Mouse (Mus musculus) heart, postnatal 25 days (tissue): ENCODE measurements at regions not wholly inside any gene's neighbourhood (a gene's known extent, or its start where the extent isn't known, plus 50 kb on each side); places are given as distances from the start of the nearest gene placed in this dataset.
"Not testable (repeated sequence)": the region's sequence is repeated elsewhere in the genome, so short reads cannot be mapped to it uniquely, and the experiment has no call there.

Experiments used
- DNase-seq: peaks from one replicate; pipeline ENCODE4 v3.0.0; 2022; ENCODE audit warnings: low spot score
- intact Hi-C: fragments of 180-260 bp; cut with DNase I; formaldehyde crosslinking; loops from one replicate; pipeline ENCODE4 v1.15.1; 2025

DNA sequence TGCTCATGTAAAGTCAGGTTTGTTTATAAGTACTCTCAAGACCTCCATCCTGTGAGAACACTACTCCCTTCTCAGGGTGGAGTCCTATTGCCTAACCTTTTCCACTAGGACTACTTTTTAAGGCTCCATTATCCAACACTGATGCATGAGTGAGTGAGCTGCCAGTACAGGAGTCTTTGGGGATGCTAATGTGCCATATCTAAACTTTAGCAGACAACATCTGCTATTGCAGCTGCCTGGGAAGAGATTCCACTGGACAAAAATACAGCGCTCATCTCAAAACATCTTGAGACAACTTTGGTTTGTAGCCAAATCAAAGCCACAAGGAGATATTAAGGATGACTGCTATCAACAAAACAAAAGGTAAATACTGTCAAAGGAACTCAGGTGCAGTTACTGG, 52.3 kb upstream of the Gm10985 start:
- no peak for DNase-seq
- intact Hi-C loops, result no loop called here

DNA sequence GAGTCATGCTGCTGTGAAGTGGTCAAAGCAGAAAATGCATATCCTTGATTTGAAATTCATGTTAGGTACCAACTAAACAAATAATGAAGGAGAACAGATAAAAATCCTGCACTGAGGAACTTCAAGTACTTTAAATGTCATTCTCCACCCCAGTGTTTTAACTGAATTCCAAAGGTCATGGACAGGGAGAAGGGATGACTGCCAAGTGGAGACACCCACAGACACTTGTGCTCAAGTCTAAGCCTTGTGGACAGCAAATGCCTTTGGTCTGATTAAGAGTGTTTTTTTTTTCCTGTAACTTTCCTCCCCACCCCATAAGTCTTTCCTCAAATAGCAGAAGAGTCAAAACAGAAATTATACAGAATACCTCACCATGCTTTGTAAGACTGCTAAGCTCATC, 55.2 kb upstream of the Gm10985 start:
- DNase-seq, result no peak
- intact Hi-C loops, result no loop called here

DNA sequence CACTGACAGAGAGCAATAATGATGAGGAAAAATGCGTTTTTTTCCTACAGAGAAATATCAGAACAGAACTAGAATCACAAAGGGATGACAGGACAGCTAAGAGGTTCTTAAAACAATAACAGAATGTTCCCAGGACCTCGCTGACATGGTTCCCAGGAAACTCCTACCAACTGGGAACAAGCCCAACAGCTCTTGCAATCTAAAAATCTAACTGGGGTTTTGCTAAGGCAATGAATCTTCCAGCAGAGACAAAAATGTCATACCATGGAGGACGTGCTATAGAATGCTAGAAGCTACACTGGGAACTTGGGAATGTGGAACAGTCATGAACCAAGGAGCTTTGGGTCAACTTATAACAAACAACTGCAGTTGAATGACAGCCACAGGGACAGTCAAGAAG, 59.7 kb upstream of the Gm10985 start:
- intact Hi-C loops, result no loop called here
- no peak for DNase-seq

DNA sequence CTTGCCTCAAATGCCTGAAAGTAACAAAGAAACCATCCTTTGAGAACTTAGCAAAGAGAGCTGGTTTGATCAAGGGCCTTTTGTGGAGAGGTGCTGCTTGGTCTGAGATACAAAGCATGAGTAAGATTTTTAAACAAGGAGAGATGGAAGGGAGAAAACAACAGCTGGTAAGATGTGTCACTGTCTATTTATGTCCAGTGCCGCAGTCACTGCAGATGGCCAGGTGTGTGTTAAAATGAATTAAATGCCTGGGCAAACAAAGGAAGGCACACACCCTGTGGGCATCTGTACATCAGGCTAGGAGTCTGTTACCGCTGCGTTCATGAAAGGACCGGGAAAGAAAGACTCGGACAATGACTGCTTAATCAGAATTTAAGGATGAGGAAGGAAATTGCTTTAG, 68.2 kb upstream of the Gm10985 start:
- intact Hi-C loops, result no loop called here

DNA sequence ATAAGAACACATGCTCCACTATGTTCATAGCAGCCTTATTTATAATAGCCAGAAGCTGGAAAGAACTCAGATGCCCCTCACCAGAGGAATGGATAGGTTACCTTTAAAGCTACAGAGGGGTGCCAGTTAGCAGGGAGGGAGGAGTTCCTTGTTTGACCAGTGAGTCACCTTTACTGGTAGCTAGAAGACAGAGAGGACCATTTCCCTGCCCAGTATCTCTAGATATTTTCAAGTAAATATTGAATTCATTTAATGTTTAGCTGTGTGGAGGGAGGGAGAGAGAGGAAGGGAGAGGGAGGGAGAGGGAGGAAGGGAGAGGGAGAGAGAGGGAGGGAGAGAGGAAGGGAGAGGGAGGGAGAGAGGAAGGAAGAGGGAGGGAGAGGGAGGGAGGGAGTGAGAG, 77.3 kb upstream of the Gm10985 start:
- intact Hi-C loops, result no loop called here
- DNase-seq, result no peak

More for the DNA sequence above, 68.2 kb upstream of the Gm10985 start:
- no peak for DNase-seq

DNA sequence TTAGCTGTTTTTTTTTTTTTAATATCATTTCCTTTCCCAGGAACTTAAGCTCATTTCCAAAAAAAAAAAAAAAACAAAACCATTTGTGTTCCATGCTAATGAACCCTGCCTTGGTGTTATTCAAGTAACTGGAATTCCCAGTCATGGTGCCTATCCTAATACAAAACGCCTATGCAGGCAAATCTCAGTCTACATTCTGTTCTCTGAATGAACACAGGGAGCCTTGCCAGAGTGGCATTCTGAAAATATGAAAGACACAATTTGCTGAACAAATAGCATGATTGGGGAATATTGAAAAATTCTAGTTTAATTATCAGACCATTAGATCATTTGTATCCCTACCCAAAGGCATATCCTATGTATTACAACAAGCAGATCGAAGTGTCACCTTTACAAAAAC, 80.9 kb upstream of the Gm10985 start:
- DNase-seq, result no peak
- intact Hi-C loops, result no loop called here

DNA sequence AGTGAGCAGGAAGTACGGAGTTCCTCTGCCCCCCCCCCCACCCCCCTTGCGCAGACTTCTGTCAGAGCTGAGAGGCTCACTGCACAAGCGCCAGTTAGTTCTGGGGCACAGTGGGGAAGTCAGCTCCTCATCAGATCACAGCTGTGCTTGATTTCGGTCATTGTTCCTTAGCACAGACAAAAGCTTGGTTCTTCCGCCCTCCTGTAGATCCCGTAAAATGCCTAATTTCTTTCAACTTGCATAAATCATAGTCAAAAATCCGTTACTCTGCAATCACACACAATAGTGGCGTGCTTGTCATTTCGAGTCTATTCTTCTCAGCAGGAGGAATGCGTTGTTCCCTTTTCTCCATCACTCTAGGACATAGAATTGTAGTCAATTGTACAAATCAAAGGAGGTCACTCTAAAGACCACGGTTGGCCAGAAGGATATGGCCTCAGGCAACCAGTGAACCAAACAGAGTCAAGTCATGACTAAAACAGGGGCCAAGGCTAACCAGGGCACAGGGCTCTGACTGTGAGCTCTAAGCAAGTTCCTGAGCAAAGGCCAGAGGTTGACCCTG, 83.3 kb upstream of the Gm10985 start:
- intact Hi-C loops, result no loop called here
- no peak for DNase-seq

DNA sequence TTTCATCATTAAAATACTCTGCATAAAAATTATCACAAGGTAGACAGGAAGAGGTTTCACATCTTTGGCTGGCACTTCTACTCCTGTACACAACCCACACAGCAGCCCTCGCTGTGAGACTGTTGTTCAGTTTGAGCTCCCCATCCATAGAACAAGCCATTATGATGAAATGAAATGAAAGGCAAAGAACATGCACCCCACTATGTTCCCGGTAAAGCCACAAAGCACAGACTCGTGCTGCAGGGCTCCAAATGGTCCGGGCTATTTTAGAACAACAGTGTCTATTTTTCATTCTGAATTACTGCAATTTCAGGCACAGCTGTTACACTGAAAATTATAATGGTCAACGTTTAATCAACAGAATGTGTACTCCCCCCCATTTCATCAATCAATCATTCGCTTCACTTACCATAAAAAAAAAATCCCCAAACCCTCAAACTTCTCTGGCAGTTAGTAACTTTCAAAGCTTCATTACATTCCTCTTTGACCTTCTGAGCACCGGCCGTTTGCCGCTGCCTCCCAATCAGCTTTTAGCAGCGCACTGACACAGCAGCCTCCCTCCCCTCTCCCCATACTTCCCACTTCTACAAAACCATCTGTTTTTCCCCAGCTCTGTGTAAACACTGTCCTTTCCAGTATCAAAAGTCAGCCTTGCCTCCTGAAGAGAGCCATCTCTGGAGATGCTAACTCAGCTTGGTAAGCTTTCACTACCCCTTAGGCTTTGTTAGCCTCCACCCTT, 88.6 kb upstream of the Gm10985 start:
- no peak for DNase-seq
- intact Hi-C loops, result no loop called here

DNA sequence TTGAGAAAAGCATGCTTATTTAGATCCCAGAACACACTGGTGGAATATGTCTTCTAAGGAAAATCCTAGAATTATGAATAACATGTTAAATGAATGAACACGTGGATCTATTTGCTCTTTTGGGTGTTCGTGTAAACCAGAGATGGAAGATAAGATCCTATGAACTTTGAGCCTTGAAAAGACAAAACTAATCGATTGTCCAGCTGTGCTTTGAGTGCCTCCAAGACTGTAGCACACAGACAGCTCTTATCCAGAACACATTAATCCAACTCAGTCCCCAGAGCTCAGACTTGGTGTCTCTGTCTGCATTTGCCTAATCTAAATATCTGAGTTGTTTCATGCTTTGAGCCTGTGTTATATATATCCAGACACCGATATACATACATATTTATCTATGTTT, 80.0 kb upstream of the Frem2 start:
- DNase-seq, result no peak
- intact Hi-C loops, result loop anchor here (5.0 to 10.0 kb wide), 3 partner anchors 88 to 618 kb away; no protein-coding TSS in a partner anchor

DNA sequence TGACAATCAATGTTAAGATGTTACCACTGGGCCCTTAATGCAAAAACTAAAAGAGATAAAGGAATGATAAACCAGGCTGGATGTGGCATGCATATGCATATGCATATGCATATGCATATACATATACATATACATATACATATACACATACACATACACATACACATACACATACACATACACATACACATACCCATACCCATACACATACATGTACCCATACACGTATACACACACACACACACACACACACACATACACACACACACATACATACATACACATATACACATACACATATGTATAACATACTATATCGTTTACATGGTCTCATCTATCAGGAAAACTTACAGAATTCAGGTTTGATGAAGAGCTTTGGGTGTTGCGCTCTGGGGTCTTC, 78.5 kb upstream of the Frem2 start:
- not testable (repeated sequence) for DNase-seq
- intact Hi-C loops, result loop anchor here (5.0 to 10.0 kb wide), 3 partner anchors 89 to 619 kb away; no protein-coding TSS in a partner anchor

DNA sequence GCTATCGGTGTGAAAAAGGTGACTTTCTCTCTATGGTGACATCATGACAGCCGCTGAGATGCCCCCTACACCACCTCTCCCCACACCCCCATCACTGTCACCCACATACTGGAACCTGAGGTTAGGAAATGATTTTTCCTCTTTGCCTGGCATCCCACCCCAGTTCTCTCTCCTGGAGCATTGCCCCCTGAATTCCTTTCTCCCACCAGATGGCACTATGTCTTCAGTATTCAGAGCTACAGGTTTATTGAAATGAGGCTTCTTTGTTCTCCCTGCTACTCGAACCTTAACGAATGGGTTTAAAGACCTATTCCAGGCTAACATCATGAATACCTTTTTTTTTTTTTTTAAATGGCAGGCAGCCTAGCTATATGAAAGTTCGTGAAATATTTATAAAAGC, 78.0 kb upstream of the Frem2 start:
- DNase-seq, result no peak

DNA sequence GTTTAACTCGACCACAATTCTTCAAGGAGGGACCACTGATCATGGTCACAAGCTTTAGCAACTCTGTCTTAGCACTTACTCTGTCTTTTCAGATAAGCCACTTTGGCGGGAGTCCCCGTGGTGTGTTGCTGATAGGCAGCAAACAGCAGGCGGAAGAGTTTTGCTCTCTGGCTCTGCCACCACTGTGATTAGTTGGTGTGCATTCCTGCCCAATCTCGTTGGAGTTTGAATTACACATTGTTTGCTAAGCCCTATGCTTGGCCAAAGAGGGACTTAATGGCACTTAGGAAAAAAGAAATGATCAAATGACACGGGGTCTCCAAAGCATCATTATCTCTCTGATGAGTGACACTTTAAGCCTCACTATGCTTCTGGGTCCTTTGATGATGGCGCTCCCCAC, 73.3 kb upstream of the Frem2 start:
- no peak for DNase-seq
- intact Hi-C loops, result loop anchor here (5.0 to 10.0 kb wide), 3 partner anchors 94 to 624 kb away; no protein-coding TSS in a partner anchor

More for the DNA sequence above, 78.0 kb upstream of the Frem2 start:
- intact Hi-C loops, result loop anchor here (5.0 to 10.0 kb wide), 3 partner anchors 90 to 620 kb away; no protein-coding TSS in a partner anchor

DNA sequence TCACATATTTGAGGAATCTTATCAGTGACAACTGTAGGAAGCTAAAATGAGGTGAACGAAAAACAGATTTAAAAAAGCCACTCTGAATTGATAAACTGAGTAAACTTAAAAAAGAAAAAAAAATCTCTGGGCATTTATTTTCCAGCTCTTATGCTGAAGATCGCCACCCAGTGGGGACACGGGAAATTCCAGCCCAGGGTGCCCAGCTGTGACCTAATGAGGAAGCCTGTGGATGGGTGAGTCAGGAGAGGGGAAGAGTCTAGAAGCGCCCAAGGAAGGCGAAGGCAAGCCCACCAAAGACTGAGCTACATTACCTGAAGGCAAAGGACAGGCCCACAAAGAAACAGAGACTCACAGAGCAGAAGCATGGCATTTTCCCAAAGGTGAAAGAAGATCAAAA, 72.7 kb upstream of the Frem2 start:
- intact Hi-C loops, result loop anchor here (5.0 to 10.0 kb wide), 4 partner anchors 95 to 625 kb away; no protein-coding TSS in a partner anchor
- no peak for DNase-seq

DNA sequence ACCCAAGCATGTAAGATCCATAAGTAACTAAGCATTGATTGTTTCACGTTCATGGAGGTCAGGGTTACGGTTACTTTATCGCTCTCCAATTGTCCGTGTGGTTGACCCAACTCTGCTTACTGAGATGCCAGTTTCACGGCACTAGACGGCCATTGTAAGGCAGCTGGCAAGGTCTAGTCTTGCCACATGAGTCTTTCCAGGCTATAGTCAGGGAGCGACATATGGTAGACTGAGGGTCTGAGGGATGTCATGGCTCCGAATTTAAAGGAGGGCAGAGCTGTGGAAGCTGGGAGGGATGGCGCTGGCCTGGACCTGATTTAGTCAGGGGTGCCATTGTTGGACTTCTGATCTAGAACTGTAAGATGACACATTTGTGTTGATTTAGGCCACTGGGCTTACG, 72.0 kb upstream of the Frem2 start:
- intact Hi-C loops, result loop anchor here (5.0 kb wide), 1 partner anchor 202 kb away; no protein-coding TSS in a partner anchor
- DNase-seq, result no peak

DNA sequence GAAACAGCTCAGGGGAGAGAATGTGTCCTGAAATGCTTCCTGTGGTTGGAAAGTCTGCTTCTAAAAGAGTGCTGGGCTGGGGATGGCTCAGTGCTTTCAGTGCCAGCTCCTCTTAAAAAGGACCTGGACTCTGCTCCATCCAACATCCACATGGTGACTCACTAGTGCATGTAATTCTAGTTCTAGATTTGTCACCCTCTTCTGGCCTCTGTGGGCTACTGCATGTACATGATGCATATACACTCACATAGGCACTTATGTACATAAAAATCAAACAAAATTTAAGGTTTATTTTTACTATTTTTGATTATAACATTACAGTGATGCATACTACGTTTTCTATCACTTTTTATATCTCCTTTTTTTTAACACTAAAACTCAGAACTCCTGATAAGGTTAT, 70.6 kb upstream of the Frem2 start:
- intact Hi-C loops, result loop anchor here (5.0 kb wide), 1 partner anchor 200 kb away; no protein-coding TSS in a partner anchor
- DNase-seq, result no peak

DNA sequence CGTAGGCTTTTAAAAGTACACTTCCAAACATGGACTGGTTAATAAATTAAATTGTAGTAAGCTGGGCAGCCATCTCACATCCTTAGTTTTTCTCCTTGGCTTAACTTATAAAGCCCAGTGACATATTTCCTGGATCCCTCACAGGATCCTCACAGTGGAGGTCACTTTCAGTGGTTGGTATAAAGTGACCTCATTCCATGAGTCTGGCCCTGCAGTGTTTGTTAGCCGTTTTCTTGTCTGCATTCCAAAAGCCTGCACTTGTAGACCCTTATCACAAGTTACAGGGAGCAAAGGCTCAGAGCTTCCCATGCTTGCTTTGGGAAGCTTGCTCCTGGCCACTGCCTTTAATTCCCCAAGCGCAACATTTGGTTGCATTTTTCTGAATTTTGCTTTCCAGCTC, 49.9 kb upstream of the Frem2 start:
- no peak for DNase-seq
- intact Hi-C loops, result no loop called here
